Mouse (Mus musculus) myocyte (in vitro differentiated cells): ENCODE data around the gene Auts2. TPM values are rescaled to one million over a fixed set of nuclear protein-coding genes. Genes with fewer than 3 reads are reported as not detected.

ENCODE experiments used
- H3K27me3 ChIP-seq: one replicate; pipeline ENCODE4 v1.6.1; 2011; ENCODE audit not compliant: control insufficient read depth, insufficient read depth, insufficient read length
- H3K36me3 ChIP-seq: one replicate; pipeline ENCODE4 v1.6.1; 2011; ENCODE audit not compliant: control insufficient read depth, insufficient read depth
- H3K4me2 ChIP-seq: one replicate; pipeline ENCODE4 v1.6.1; 2011; ENCODE audit warnings: low read depth, control low read depth
- H3K4me3 ChIP-seq: one replicate; pipeline ENCODE4 v1.5.1; 2011; ENCODE audit warnings: mild to moderate bottlenecking, control low read depth, moderate library complexity
- H3K79me2 ChIP-seq: one replicate; pipeline ENCODE4 v1.6.1; 2011; ENCODE audit not compliant: control insufficient read depth, insufficient read depth
- H3ac ChIP-seq: one replicate; pipeline ENCODE4 v1.6.1; 2011; ENCODE audit not compliant: control insufficient read depth, insufficient read length
- CEBPB ChIP-seq: IDR thresholded peaks from 2 replicates; pipeline ENCODE4 v1.6.1; 2011; ENCODE audit warnings: mild to moderate bottlenecking, moderate library complexity; ENCODE audit not compliant: poor library complexity, insufficient read depth, severe bottlenecking
- E2F4 ChIP-seq: IDR thresholded peaks from one replicate; pipeline ENCODE4 v1.6.1; 2011; ENCODE audit warnings: mild to moderate bottlenecking, control low read depth, moderate library complexity; ENCODE audit not compliant: insufficient read depth
- MAX ChIP-seq: IDR thresholded peaks from one replicate; pipeline ENCODE4 v1.6.1; 2011; ENCODE audit warnings: low read depth, mild to moderate bottlenecking, control low read depth
- MYOD1 ChIP-seq, 3 experiments: IDR thresholded peaks; one replicate each; pipeline ENCODE4 v1.6.1; 2011; ENCODE audit warnings: control low read depth in 2 of 3, low read depth in 2 of 3, mild to moderate bottlenecking in 2 of 3, moderate library complexity in 1 of 3; ENCODE audit not compliant: insufficient read length in 2 of 3, control insufficient read depth in 1 of 3
- MYOG ChIP-seq, 3 experiments: IDR thresholded peaks; one replicate each; pipeline ENCODE4 v1.6.1; 2011; ENCODE audit warnings: control low read depth in 2 of 3, low read depth in 2 of 3, mild to moderate bottlenecking in 2 of 3; ENCODE audit not compliant: insufficient read length in 2 of 3, control insufficient read depth in 1 of 3, insufficient read depth in 1 of 3
- POLR2A ChIP-seq: IDR thresholded peaks from one replicate; pipeline ENCODE4 v1.6.1; 2011; ENCODE audit warnings: low read depth, mild to moderate bottlenecking, control low read depth, moderate library complexity; ENCODE audit not compliant: insufficient read length
- POLR2AphosphoS2 ChIP-seq: IDR thresholded peaks from one replicate; pipeline ENCODE4 v1.6.1; 2011; ENCODE audit warnings: low read depth, control low read depth; ENCODE audit not compliant: insufficient read length
- REST ChIP-seq: IDR thresholded peaks from one replicate; pipeline ENCODE4 v1.6.1; 2011; ENCODE audit warnings: mild to moderate bottlenecking, control low read depth, moderate library complexity; ENCODE audit not compliant: insufficient read depth, insufficient read length
- SRF ChIP-seq: IDR thresholded peaks from one replicate; pipeline ENCODE4 v1.6.1; 2011; ENCODE audit warnings: low read depth; ENCODE audit not compliant: control insufficient read depth, insufficient read length
- TCF12 ChIP-seq: IDR thresholded peaks from one replicate; pipeline ENCODE4 v1.6.1; 2011; ENCODE audit warnings: mild to moderate bottlenecking, control low read depth; ENCODE audit not compliant: poor library complexity, insufficient read depth, severe bottlenecking
- TCF3 ChIP-seq: IDR thresholded peaks from one replicate; pipeline ENCODE4 v1.6.1; 2011; ENCODE audit warnings: low read depth, control low read depth; ENCODE audit not compliant: insufficient read length
- USF1 ChIP-seq: IDR thresholded peaks from one replicate; pipeline ENCODE4 v1.6.1; 2011; ENCODE audit warnings: low read depth, mild to moderate bottlenecking, control low read depth, moderate library complexity
- polyA plus RNA-seq: library from polyadenylated mRNA; unstranded; fragments of >200 nt; fragmentation: generic; extraction: Trizol; gene quantifications from one replicate; pipeline ENCODE4 v1.2.1, GENCODE M21; 2012; ENCODE audit warnings: missing spikeins

The Auts2 gene
- polyA plus RNA-seq, 1 experiment: 8.0 TPM

DNA sequence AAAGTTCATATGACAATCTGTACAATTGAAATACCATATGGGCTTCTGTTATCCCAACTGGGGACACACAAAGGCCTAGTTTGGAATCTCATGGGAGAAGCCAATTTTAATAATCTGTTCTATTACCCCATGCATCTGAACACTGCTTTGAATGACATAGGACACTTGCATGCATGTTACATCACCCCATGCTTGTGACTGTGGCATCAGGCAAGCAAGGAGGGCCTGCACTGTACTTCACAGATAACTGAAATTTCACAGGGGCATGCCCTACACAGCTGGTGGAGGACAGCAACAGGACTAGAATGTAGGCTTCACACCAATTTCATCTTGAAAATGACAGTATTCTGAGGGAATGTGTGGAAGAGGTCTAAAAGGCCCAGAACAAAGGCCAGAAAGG lies 746.1 kb downstream of the Auts2 start:
- H3K4me3 ChIP-seq: no peak overlapping the region
- no peaks in the 10 kb centered on the region for H3K27me3 ChIP-seq
- TF ChIP-seq TCF12 (no peak), MYOD1 (IDR thresholded peaks at IDR 0.05; ENCODE audit: control insufficient read depth in 1 of 3, insufficient read length in 2 of 3, low read depth in 2 of 3) (no peak), POLR2AphosphoS2 (no peak), REST (no peak), TCF3 (no peak), MAX (peak; percentile 52), USF1 (no peak), POLR2A (no peak), E2F4 (no peak), MYOG (IDR thresholded peaks at IDR 0.05; ENCODE audit: control insufficient read depth in 1 of 3, insufficient read depth in 1 of 3, insufficient read length in 2 of 3, low read depth in 2 of 3) (peak in 1 of 3 experiments; percentile 23), SRF (no peak), CEBPB (peak; percentile 95)
- H3K79me2 ChIP-seq: no peaks in the 10 kb centered on the region
- H3K36me3 ChIP-seq: no peaks in the 10 kb centered on the region
- H3K4me2 ChIP-seq: no peak overlapping the region
- H3ac ChIP-seq: no peak overlapping the region

DNA sequence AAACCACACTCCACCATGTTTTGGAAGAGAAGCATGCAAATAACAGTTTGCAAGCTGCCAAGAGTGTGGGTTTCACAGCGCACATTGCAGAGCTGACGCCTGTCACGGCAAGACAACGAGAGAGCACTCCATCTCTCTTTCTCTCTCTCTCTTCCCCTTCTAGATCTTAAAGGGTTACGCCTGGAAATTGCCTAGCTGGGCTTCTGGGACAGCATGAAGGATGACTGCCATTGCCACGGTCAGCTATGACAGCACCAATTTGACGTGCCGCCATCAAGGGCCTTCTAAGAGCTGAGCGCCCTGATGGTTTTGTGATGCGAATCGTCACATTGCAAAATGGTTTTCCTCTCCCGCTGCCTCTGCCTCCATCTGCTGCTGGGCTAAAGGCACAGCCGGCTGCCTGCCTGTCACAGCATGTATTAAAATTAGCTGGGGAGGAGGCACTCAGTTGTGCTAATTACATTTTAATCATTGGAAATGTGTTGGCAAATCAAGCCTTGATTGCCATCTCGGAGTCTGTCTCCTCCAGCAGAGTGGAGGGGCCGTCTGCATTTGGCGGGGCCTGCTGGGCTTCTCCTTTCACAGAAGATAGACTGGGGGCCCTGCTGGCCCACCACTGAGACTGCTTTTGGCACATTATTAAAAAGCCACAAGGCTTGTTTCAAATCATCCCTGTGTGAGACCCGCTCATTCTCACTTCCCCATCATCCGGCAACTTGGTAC lies 748.6 kb downstream of the Auts2 start:
- no peak for TF ChIP-seq POLR2A
- no peak for TF ChIP-seq POLR2AphosphoS2
- TF ChIP-seq MYOD1 (IDR thresholded peaks at IDR 0.05; ENCODE audit: control insufficient read depth in 1 of 3, insufficient read length in 2 of 3, low read depth in 2 of 3): no peak
- no peak for TF ChIP-seq REST
- TF ChIP-seq TCF12: no peak
- TF ChIP-seq MAX: no peak
- no peak for TF ChIP-seq MYOG (IDR thresholded peaks at IDR 0.05; ENCODE audit: control insufficient read depth in 1 of 3, insufficient read depth in 1 of 3, insufficient read length in 2 of 3, low read depth in 2 of 3)
- TF ChIP-seq SRF: no peak
- TF ChIP-seq USF1: no peak
- TF ChIP-seq CEBPB: no peak
- no peak for TF ChIP-seq E2F4
- TF ChIP-seq TCF3: no peak

DNA sequence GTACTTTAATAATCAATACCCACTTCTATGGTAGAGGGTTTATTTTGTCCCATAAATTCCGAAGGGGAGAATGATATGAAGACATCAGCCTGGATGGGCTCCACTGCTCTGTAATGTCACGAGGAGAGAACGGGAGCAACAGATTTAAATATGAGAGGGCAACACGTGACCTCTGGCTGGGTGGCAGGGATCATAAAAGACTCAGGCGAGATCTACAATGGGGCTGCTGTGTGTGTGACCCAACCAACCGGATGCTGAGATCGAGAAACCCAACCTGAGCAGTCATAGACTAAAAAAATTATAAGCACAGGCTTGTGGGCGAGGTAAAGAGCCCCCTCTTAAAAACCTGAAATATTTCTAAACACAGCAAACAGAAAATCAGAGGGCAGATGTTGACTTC lies 753.5 kb downstream of the Auts2 start:
- H3K4me3 ChIP-seq: no peak overlapping the region
- TF ChIP-seq CEBPB: no peak
- TF ChIP-seq REST: no peak
- no peak for TF ChIP-seq SRF
- TF ChIP-seq TCF3: no peak
- TF ChIP-seq MAX: no peak
- no peak for TF ChIP-seq E2F4
- TF ChIP-seq MYOD1 (IDR thresholded peaks at IDR 0.05; ENCODE audit: control insufficient read depth in 1 of 3, insufficient read length in 2 of 3, low read depth in 2 of 3): no peak
- no peaks in the 10 kb centered on the region for H3K27me3 ChIP-seq
- H3K79me2 ChIP-seq: no peaks in the 10 kb centered on the region
- H3K4me2 ChIP-seq: no peak overlapping the region
- no peaks in the 10 kb centered on the region for H3K36me3 ChIP-seq
- H3ac ChIP-seq: no peak overlapping the region

More for the DNA sequence above, 748.6 kb downstream of the Auts2 start:
- Histone ChIP-seq H3K27me3 (no peaks in the 10 kb centered on the region), H3K36me3 (no peaks in the 10 kb centered on the region), H3K79me2 (no peaks in the 10 kb centered on the region), H3K4me2 (no peak overlapping the region), H3K4me3 (no peak overlapping the region), H3ac (no peak overlapping the region)

DNA sequence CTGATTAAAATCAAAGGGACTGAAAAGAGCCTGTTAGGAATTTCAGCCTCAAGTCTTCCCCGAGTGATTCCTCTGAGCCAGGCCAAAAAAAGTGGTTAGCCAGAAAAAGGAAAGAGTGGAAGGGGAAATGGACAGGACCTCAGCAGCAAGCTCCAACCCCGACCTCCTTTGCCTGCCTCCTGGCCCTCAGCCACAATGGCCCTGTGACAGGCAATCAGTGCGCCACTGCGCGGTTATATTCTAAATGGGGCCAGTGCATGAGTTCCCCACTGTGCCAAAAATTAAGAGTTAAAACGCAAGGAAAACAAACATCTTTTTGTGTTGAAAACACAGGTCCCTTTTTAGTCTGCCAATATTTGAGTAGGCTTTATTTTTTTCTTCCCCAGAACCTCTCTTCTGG lies 755.1 kb downstream of the Auts2 start:
- no peaks in the 10 kb centered on the region for H3K36me3 ChIP-seq
- no peak overlapping the region for H3K4me2 ChIP-seq
- H3K79me2 ChIP-seq: no peaks in the 10 kb centered on the region
- no peak for TF ChIP-seq CEBPB
- no peak for TF ChIP-seq MYOD1 (IDR thresholded peaks at IDR 0.05; ENCODE audit: control insufficient read depth in 1 of 3, insufficient read length in 2 of 3, low read depth in 2 of 3)
- no peak for TF ChIP-seq E2F4
- no peak for TF ChIP-seq TCF12
- no peak for TF ChIP-seq REST
- TF ChIP-seq SRF: no peak
- TF ChIP-seq MAX: no peak
- no peak for TF ChIP-seq MYOG (IDR thresholded peaks at IDR 0.05; ENCODE audit: control insufficient read depth in 1 of 3, insufficient read depth in 1 of 3, insufficient read length in 2 of 3, low read depth in 2 of 3)
- TF ChIP-seq POLR2AphosphoS2: no peak
- TF ChIP-seq USF1: no peak
- TF ChIP-seq TCF3: no peak
- no peak for TF ChIP-seq POLR2A
- no peaks in the 10 kb centered on the region for H3K27me3 ChIP-seq
- H3ac ChIP-seq: no peak overlapping the region
- H3K4me3 ChIP-seq: no peak overlapping the region

DNA sequence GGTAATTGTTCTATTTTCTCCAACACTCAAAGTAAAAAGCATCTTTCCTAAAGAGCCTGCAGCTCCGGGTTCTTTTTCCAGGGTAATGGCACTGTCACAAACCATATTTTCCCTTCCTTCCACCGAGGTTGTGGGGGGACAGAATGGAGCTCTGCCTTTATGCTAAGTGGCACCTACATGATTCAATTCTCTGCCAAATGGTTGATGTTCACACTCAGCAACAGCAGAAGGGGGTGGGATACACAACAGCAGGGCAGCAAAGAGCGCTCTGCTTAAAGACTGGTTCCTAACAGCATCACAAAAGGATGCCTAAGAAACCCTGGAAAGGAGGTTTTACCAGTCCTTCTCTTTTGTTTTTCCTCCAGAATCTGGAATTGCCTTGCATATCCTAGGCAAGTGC lies 759.9 kb downstream of the Auts2 start:
- H3K4me2 ChIP-seq: no peak overlapping the region
- no peaks in the 10 kb centered on the region for H3K36me3 ChIP-seq
- no peak overlapping the region for H3K4me3 ChIP-seq
- TF ChIP-seq REST (no peak), SRF (no peak), POLR2A (no peak), CEBPB (no peak), MAX (no peak), E2F4 (no peak), TCF12 (no peak), MYOG (IDR thresholded peaks at IDR 0.05; ENCODE audit: control insufficient read depth in 1 of 3, insufficient read depth in 1 of 3, insufficient read length in 2 of 3, low read depth in 2 of 3) (no peak), MYOD1 (IDR thresholded peaks at IDR 0.05; ENCODE audit: control insufficient read depth in 1 of 3, insufficient read length in 2 of 3, low read depth in 2 of 3) (no peak), TCF3 (no peak)
- H3ac ChIP-seq: no peak overlapping the region
- no peaks in the 10 kb centered on the region for H3K27me3 ChIP-seq
- H3K79me2 ChIP-seq: no peaks in the 10 kb centered on the region
